Mouse (Mus musculus) midbrain, postnatal 0 days (tissue): ENCODE measurements around the gene Tasp1. TPM values are rescaled to one million over a fixed set of nuclear protein-coding genes. Genes with fewer than 3 reads are reported as not detected.

Experiments used
- ATAC-seq: fragments of 200-750 bp; cut with Nextera tagmentation; 2 replicates; pipeline ENCODE4 v1.8.0; 2017; ENCODE audit warnings: moderate number of reproducible peaks, mild to moderate bottlenecking, moderate TSS enrichment, moderate library complexity; ENCODE audit not compliant: low FRiP score
- DNase-seq: peaks from one replicate; pipeline ENCODE4 v3.0.0-alpha.2; 2015; ENCODE audit warnings: low spot score
- H3K27ac ChIP-seq: fragments of 300-500 bp; sonication (generic); 2 replicates; pipeline ENCODE4 v1.5.1; 2014; ENCODE audit warnings: low read depth, mild to moderate bottlenecking, low read length, mixed read lengths
- H3K27me3 ChIP-seq: fragments of 300-500 bp; sonication (generic); 2 replicates; pipeline ENCODE4 v1.6.1; 2014; ENCODE audit warnings: low read length, control low read depth, mixed read lengths; ENCODE audit not compliant: insufficient read depth
- H3K36me3 ChIP-seq: fragments of 300-500 bp; sonication (generic); 2 replicates; pipeline ENCODE4 v1.6.1; 2014; ENCODE audit warnings: low read length, control low read depth, mixed read lengths; ENCODE audit not compliant: insufficient read depth
- H3K4me1 ChIP-seq: fragments of 300-500 bp; sonication (generic); 2 replicates; pipeline ENCODE4 v1.6.1; 2014; ENCODE audit warnings: mild to moderate bottlenecking, control low read depth, antibody characterized with exemption, low read length, mixed read lengths; ENCODE audit not compliant: insufficient read depth
- H3K4me2 ChIP-seq: fragments of 300-500 bp; sonication (generic); 2 replicates; pipeline ENCODE4 v1.6.1; 2014; ENCODE audit warnings: low read depth, mild to moderate bottlenecking, low read length, mixed read lengths; ENCODE audit not compliant: poor library complexity, severe bottlenecking
- H3K4me3 ChIP-seq: fragments of 300-500 bp; sonication (generic); 2 replicates; pipeline ENCODE4 v1.5.1; 2014; ENCODE audit warnings: low read depth, mild to moderate bottlenecking, low read length, moderate library complexity
- H3K9ac ChIP-seq: fragments of 300-500 bp; sonication (generic); replicated peaks from 2 replicates; pipeline ENCODE4 v1.6.1; 2014; ENCODE audit warnings: mild to moderate bottlenecking, low read length, moderate library complexity, mixed read lengths; ENCODE audit not compliant: poor library complexity, severe bottlenecking
- H3K9me3 ChIP-seq: fragments of 300-500 bp; sonication (generic); 2 replicates; pipeline ENCODE4 v1.6.1; 2016; ENCODE audit warnings: low read length, control low read depth
- CTCF ChIP-seq: IDR thresholded peaks from 2 replicates; pipeline ENCODE4 v1.5.1; 2016; ENCODE audit warnings: antibody characterized with exemption, mild to moderate bottlenecking
- WGBS: fragments of 180-500 bp; shearing (Covaris S2); extraction: QIAGEN DNeasy Blood & Tissue Kit; methylation state at CpG from one replicate; pipeline ENCODE4 v1.1.7; 2014; 5-methylcytosine and 5-hydroxymethylcytosine counted together
- polyA plus RNA-seq: library from polyadenylated mRNA; unstranded; fragments of >200 nt; fragmentation: Nextera tagmentation; extraction: Ambion mirVana; gene quantifications from 2 replicates; pipeline ENCODE4 v1.2.1, GENCODE M21; 2015
- total RNA-seq: library from RNA; depleted of rRNA; stranded (reverse); fragments of >200 nt; gene quantifications from 2 replicates; pipeline ENCODE4 v1.2.3, GENCODE M21; 2014

Gene Tasp1
- total and polyA plus RNA-seq, 2 experiments from 2014 or later, result 15.2 to 23.1 TPM

- Histone ChIP-seq H3K9ac (no peak overlapping the region), H3K4me2 (no peak overlapping the region), H3K4me3 (no peak overlapping the region), H3K27ac (no peak overlapping the region), H3K9me3 (no peaks in the 10 kb centered on the region), H3K36me3 (no peaks in the 10 kb centered on the region), H3K27me3 (no peaks in the 10 kb centered on the region), H3K4me1 (no peaks in the 10 kb centered on the region)
- no peak for DNase-seq
- TF ChIP-seq CTCF, result no peak
- no peak for ATAC-seq
- 87% methylated on average over 3 of the region's 3 CpGs for WGBS
These were observed 34.2 kb upstream of the Tasp1 start for GRCm38 (mm10) chr2:140100551-140101474.

DNA sequence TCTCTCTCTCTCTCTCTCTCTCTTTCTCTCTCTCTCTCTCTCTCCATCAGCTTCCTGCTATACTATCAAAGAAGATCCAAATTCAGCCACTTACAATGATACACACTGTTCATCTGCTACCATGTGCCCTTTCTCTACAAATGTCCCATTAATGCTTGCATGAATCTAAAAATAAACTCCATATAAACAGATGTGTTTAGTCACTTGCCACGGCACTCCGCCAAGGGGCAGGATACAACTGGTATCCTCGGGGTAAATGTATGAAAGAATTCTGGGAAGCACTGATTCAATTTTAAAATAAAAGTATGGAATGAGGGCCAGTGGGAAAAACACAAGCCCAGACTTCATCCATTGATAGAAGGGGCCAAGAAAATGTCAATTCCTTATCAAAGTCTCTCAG is 33.4 kb upstream of the Tasp1 start:
- H3K4me2 ChIP-seq, result no peak overlapping the region
- 89% methylated on average over 3 of the region's 3 CpGs for WGBS
- no peak for DNase-seq
- H3K27me3 ChIP-seq, result no peaks in the 10 kb centered on the region
- TF ChIP-seq CTCF, result no peak
- no peak overlapping the region for H3K27ac ChIP-seq
- H3K4me3 ChIP-seq, result no peak overlapping the region
- ATAC-seq, result no peak
- no peak overlapping the region for H3K9ac ChIP-seq
- H3K36me3 ChIP-seq, result no peaks in the 10 kb centered on the region
- no peaks in the 10 kb centered on the region for H3K9me3 ChIP-seq
- no peaks in the 10 kb centered on the region for H3K4me1 ChIP-seq

DNA sequence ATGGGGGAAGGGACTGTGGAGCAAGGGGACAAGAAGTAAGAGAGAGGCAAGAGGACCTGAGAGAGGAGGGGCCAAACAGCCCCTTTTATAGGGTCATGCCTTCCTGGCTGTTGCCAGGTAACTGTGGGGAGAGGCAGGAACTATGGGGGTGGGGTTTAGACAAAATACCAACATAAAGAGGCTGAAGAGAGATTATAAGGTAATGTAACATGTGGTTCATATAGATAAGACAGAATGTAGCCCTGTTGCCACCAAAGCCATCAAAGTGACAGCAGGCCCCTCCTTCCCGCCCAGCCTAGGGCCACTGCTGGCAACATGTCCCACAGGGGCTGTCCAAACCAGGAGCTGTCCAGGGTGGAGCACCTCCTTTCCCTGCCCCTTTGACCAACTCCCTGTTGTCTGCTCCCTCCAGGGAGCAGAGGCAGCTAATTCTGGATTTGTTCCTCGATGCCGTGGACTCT is 30.6 kb upstream of the Tasp1 start:
- Histone ChIP-seq H3K27me3 (no peaks in the 10 kb centered on the region), H3K4me1 (no peaks in the 10 kb centered on the region), H3K4me3 (no peak overlapping the region), H3K27ac (no peak overlapping the region), H3K36me3 (no peaks in the 10 kb centered on the region), H3K4me2 (no peak overlapping the region), H3K9me3 (no peaks in the 10 kb centered on the region), H3K9ac (no peak overlapping the region)
- WGBS, result 53% methylated on average over 3 of the region's 3 CpGs
- no peak for TF ChIP-seq CTCF
- no peak for DNase-seq
- peak; percentile 56; the same call in 1 of the 2 replicates for ATAC-seq

- Histone ChIP-seq H3K9ac (no peak overlapping the region), H3K4me1 (no peaks in the 10 kb centered on the region), H3K4me2 (no peak overlapping the region), H3K27me3 (no peaks in the 10 kb centered on the region), H3K36me3 (no peaks in the 10 kb centered on the region), H3K27ac (no peak overlapping the region), H3K9me3 (no peaks in the 10 kb centered on the region), H3K4me3 (no peak overlapping the region)
- TF ChIP-seq CTCF, result no peak
- 87% methylated on average over 5 of the region's 5 CpGs for WGBS
- ATAC-seq, result no peak
- no peak for DNase-seq
These were observed 29.4 kb upstream of the Tasp1 start for GRCm38 (mm10) chr2:140096034-140096433.

DNA sequence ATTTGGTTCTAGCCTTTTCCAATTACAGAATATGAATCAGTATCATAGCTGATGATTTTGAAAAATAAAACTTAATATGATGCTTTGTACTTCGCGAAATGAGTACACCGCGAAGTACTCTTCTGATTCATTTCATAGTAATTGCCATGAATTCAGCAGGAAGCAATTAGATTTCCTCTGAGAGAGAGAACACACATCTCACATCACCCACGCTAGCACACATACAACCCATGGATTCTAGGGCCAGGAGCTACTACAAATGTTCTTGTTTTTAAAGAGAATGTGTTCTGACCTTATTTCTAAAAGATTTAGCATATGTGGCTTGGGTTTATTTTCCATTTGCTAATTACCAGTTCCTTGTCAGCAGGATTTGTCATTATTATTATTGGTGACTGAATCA is 26.8 kb upstream of the Tasp1 start:
- WGBS, result 91% methylated on average over 5 of the region's 5 CpGs

GRCm38 (mm10) chr2:140084245-140084644 is 17.6 kb upstream of the Tasp1 start:
- Histone ChIP-seq H3K36me3 (no peaks in the 10 kb centered on the region), H3K27ac (no peak overlapping the region), H3K27me3 (no peaks in the 10 kb centered on the region), H3K4me1 (no peaks in the 10 kb centered on the region), H3K9ac (no peak overlapping the region), H3K9me3 (no peaks in the 10 kb centered on the region), H3K4me3 (no peak overlapping the region), H3K4me2 (no peak overlapping the region)
- TF ChIP-seq CTCF, result no peak
- no peak for DNase-seq
- ATAC-seq, result no peak
- WGBS, result 90% methylated on average over 7 of the region's 7 CpGs

More for the DNA sequence above, 26.8 kb upstream of the Tasp1 start:
- Histone ChIP-seq H3K36me3 (no peaks in the 10 kb centered on the region), H3K27ac (no peak overlapping the region), H3K4me3 (no peak overlapping the region), H3K4me1 (no peaks in the 10 kb centered on the region), H3K9me3 (no peaks in the 10 kb centered on the region), H3K9ac (no peak overlapping the region), H3K27me3 (no peaks in the 10 kb centered on the region), H3K4me2 (no peak overlapping the region)
- TF ChIP-seq CTCF, result no peak
- ATAC-seq (no peak), DNase-seq (no peak)
